ENCODE assay signal across 8 mouse cellular contexts in the genomic region with DNA sequence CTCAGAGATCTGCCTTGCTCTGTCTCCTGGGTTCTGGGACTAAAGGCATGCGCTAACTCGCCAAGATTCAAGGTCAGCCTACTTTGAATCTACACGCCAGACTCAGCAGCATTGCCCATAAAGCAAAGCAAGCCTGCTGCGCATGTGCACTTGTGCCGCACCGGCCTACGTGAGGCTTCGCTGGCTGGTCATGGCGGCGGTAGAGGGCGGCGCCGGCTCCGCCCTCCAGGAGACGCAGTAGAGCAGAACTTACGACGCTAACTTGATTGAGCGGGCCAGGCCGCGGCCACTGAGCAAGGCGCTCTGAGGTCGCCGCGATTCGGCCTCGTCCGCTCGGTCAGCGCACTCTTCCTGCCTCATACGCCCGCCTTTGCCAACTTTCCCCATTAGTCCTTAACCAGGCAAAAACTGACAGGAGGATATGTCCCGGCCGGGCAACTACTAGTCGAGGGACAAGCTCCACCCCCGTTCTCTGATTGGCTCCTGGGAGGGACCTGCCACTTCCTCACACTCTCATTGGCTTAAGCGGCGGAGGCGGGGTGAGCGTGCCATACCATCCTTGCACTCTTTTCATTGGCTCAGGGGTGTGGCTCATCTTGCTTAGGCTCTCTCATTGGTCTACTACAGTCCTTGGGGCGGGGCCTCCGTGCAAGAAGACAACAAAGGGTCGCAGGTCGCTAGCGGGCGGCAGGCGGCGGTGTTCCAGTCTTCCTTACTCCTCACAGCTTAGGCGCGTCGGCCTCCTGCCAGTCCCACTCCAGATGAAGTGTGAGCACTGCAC. TPM values are rescaled to one million over a fixed set of nuclear protein-coding genes. Genes with fewer than 3 reads are reported as not detected.
DNase-seq lines count a peak whose midpoint lies in the region; ATAC-seq and TF ChIP-seq lines count a peak whose summit lies in the region.

A gene (plus strand): TSS at position 690 of the 781 bp plus-strand sequence.

- no peaks in the 10 kb centered on the region for H3K27me3 ChIP-seq in hindbrain, postnatal 0 days (ENCODE audit: insufficient read depth, low read length)

- peak; percentile 62 for TF ChIP-seq CTCF in gastrocnemius, adult 2 months (IDR thresholded peaks at IDR 0.05)
- TF ChIP-seq CTCF in hindbrain, postnatal 0 days (IDR thresholded peaks at IDR 0.05; ENCODE audit: low read depth) = peak; percentile 83
- peak; percentile 41 for TF ChIP-seq CTCF in left cerebral cortex, adult 2 months (IDR thresholded peaks at IDR 0.05)

- peak within 1 kb of the TSS; percentile 100 for H3K27ac ChIP-seq in gastrocnemius, adult 2 months
- H3K27ac ChIP-seq in hindbrain, postnatal 0 days = peak within 1 kb of the TSS; percentile 95
- peak within 1 kb of the TSS; percentile 99 for H3K27ac ChIP-seq in left cerebral cortex, adult 2 months

- 0 out of 2 replicates have a peak, but pooled peaks cover 3% of the 10 kb centered on the region for H3K36me3 ChIP-seq in hindbrain, postnatal 0 days (ENCODE audit: insufficient read depth, low read length)

- H3K4me3 ChIP-seq in gastrocnemius, adult 2 months = peak within 1 kb of the TSS; percentile 86
- H3K4me3 ChIP-seq in hindbrain, postnatal 0 days (ENCODE audit: low read length) = peak within 1 kb of the TSS; percentile 80
- H3K4me3 ChIP-seq in left cerebral cortex, adult 2 months = peak within 1 kb of the TSS; percentile 85

- peak; percentile 100 for DNase-seq in ZHBTc4 (ENCODE audit: low read depth, low spot score)
- peak; percentile 99 for DNase-seq in gastrocnemius, adult 2 months
- DNase-seq in hindbrain, postnatal 0 days (ENCODE audit: low spot score) = peak; percentile 99
- DNase-seq in left cerebral cortex, adult 2 months (ENCODE audit: extremely low spot score in 1 of 2, low spot score in 2 of 2) = peak; percentile 94 to 99
- peak; percentile 98 to 99 for DNase-seq in right cerebral cortex, adult 2 months (ENCODE audit: low spot score in 2 of 2)
- peak; percentile 99 for DNase-seq in urinary bladder, postnatal 14 days (ENCODE audit: low spot score)

- peaks cover 16% of the 10 kb centered on the region; the same call in 1 of the 2 replicates for H3K4me1 ChIP-seq in hindbrain, postnatal 0 days (ENCODE audit: insufficient read depth, low read length)

- no peaks in the 10 kb centered on the region for H3K9me3 ChIP-seq in hindbrain, postnatal 0 days (ENCODE audit: low read length)

- peak; percentile 91 for ATAC-seq in common myeloid progenitor, adult 5-6 weeks (replicated peaks; ENCODE audit: low read depth, poor library complexity, severe bottlenecking)
- ATAC-seq in hindbrain, postnatal 0 days = peak; percentile 99
- peak; percentile 88 for ATAC-seq in megakaryocyte, adult 5-6 weeks (ENCODE audit: poor library complexity, severe bottlenecking)

- intact Hi-C loops in gastrocnemius, adult 2 months (cut with DNase I) = loop anchor here (1.0 to 5.0 kb wide), 2 partner anchors 23 to 116 kb away; a partner anchor contains a TSS
- intact Hi-C loops in left cerebral cortex, adult 2 months (cut with DNase I) = loop anchor here (5.0 to 10.0 kb wide), 2 partner anchors 116 to 198 kb away; a partner anchor contains a TSS

- peak within 1 kb of the TSS; percentile 81 for H3K9ac ChIP-seq in hindbrain, postnatal 0 days (replicated peaks; ENCODE audit: low read length)

- H3K4me2 ChIP-seq in hindbrain, postnatal 0 days (ENCODE audit: low read depth, low read length) = peak within 1 kb of the TSS; percentile 71

- under 1% methylated on average over 50 of the region's 50 CpGs for WGBS in hindbrain, postnatal 0 days

RNA-seq across cellular contexts. Expression of the gene that starts here (rescaled TPM):
- 23.5 and 40.9 TPM in 2 replicates for total RNA-seq in common myeloid progenitor, adult 5-6 weeks (2017)
- 100 to 1,000 TPM; 106 to 133 TPM for total RNA-seq in gastrocnemius, adult 2 months (2021)
- total RNA-seq in hindbrain, postnatal 0 days (2014; rRNA removed) = 108 and 137 TPM in 2 replicates
- polyA plus RNA-seq in hindbrain, postnatal 0 days (2015; fragmentation: Nextera tagmentation; extraction: Ambion mirVana) = 34.3 and 36.2 TPM in 2 replicates
- 10 to 100 TPM; 39.2 to 48.9 TPM for total RNA-seq in left cerebral cortex, adult 2 months (2021)
- 16.9 and 18.3 TPM in 2 replicates for total RNA-seq in megakaryocyte, adult 5-6 weeks (2015)
- 32.1 and 35.8 TPM in 2 replicates for total RNA-seq in megakaryocyte, adult 5-6 weeks (2017)

Comparison
In these comparisons a context has a peak if more than half of its experiments do, and no peak if none do; other contexts are left out.
1. Peak in every context shown above with its lines: DNase-seq, ATAC-seq, H3K4me3 ChIP-seq and H3K27ac ChIP-seq.